Mouse (Mus musculus): Measurements from ENCODE around the gene Syt5.

The Syt5 gene

DNA sequence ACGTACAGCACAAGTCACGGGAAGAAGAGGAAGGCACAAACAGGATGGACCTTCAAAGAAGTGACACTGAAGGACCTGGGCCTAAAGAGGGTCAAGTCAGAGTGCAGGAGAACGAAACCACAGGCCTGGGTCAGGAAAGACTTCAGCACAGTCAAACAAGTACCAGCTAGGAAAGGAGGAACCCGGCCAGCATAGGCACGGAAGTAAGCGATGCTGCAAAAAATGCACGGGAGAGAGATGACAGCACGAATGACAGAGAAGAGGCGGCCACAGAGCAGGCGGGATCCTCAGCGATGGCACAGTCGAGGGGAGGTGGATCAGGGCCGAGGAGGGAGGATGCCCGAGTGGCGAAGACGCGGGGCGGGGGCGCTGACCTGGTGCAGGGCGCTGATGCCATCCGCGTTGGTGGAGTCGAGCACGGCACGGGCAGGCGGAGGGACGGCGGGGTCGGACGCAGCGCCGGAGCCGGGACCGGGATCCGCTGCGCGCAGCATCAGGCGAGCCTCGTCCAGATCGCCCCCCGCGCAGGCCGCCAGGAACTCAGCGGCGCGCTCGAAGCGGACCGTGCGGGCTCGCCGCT is 46.4 kb downstream of the Syt5 start:
- peak; percentile 36 to 46 for DNase-seq (ENCODE audit: low spot score in 2 of 2)

DNA sequence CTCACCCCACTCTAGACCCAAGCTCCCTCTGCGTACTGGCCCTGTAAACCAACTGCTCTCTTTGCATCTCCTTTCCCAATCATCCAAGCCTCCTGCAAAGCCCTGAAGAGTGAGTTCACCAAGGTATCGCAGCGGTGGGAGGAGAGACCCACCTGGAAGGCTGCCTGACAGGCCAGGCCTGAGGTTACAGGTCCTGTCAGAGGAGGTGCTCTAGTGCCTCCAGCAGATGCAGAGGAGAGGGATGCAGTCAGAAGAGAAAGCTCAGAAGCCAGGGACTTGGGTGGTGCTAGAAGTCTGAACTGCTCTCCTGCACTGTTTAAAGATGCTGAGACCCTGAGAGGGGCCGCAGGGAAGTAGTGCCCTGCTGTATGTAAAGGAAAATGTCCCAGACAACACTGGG is 48.3 kb downstream of the Syt5 start:
- DNase-seq (ENCODE audit: low spot score in 2 of 2): no peak

DNA sequence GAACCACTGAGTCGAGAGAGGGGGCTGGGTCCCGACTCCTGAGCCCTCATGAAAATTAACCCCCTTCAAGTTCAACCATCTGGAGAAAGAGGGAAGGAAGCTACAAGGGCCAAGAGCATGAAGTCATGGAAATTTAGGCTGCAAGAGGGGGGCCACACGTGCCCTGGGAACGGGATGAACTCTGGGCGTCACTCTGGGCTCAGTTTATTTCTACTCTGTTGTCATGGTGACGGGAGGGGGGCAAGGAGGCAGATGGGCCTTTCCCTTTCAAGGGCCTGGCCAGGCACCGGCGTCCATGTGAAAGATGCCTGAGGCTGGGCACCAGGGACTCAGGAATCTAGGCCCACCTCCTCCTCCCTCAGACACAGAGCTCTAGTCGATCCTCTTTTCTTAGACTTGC is 49.1 kb downstream of the Syt5 start:
- DNase-seq (ENCODE audit: low spot score in 2 of 2): peak in 1 of 2 experiments; percentile 18

DNA sequence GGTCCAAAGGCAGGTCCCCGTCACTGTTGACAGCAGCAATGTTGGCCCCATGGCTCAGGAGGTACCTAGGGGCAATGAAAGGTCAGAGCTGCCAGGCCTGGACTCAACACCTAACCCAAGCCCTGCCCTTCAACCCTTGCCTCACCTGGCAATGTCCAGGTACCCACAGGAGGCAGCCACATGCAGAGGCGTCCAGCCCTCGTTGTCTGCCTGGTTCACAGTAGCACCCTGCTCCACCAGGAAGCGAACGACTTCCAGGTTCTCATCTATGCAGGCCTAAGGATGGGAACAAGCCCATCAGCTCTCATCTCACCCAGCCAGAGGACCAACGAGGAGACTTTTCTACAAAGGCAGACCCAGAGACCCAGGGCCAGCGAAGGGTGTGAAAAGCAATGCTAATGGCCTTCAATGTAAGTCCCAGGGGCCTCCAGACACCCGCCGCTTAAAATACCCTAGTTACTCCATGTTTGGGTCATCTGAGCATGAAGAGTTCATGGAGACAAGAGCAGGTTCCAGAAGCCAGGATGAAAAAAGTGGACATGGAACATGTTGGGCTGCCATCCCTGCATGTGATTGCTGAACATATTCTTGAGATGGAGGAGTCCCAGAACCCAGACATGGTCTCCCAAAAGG is 50.0 kb downstream of the Syt5 start:
- no peak for DNase-seq (ENCODE audit: low spot score in 2 of 2)

DNA sequence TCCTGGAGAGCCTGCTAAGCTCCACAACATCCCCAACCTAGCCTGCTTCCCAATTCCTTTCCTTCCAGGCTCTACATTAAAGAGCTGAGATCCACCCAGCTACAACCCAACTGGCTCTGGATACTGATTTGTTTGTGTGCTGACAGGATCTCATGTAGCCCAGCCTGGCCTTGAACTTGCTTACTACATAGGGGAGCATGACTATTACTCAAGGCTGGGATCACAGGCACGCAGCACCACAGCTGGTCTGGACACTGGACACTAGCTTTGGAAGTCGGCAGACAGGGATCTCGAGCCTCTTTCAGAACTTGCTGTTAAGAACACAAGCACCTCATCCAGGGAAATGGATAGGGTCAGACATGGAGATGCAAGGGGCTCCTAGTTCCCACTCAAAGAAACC is 50.9 kb downstream of the Syt5 start:
- DNase-seq (ENCODE audit: low spot score in 2 of 2): no peak

DNA sequence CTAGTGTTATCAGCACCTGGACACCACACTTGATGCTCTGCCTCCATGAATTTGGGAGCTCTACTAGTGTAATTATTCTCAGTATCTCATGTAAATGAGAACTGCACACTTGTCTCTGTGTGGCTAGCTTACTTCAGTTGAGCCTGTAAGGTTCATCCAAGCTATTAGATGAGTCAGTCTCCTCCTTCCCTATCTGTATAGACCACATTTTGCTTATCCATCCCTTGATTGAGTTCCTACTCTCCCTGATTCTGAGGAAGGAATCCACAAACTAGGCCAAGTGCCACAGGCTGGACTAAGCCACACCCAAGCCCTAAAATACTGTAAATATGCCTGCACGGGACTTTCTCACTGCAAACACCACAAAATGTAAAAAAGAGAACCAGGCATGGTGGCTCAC is 53.4 kb downstream of the Syt5 start:
- no peak for DNase-seq (ENCODE audit: low spot score in 2 of 2)

DNA sequence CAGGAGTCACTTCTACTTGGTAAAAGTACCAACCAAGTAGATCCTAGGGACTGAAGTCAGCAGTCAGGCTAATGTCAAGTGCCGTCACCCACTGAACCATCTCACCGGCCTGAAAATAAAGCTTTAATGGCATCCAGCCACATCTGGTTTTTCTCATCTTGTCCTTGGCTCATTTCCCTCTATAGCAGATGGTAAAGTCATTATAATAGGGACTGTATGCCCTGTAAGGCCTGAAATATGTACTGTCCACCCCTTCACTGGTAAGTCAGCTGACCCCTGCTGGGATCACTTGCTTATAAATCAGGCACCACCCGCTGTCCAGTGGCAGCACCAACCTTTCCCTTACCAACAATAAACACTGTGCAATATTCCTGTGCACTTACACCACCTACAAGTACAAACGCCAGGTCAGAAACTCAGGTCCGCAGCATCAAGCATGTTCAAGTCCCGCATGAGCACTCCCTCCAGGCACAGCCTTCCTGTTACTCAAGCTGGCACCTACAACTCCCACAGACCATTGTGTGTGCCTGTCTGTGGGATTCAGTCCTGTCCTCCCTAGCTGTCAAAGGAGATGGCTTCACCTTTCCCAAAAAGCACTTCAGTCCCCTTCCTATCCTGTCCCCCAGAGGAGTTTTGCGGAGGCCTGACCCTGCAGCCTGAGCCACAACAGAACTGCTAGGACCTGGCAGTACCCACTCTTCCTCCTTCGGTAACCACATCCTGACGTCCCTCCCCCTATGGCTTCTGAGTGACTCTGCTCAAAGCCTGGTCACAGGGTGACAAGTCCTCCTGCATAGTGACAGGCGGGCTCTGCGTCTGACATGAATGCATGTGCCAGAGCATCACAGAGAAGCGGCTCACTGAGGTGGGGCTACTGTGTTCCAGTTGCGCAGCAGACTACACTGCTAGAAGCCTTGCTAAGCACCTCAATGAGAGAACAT is 54.8 kb downstream of the Syt5 start:
- DNase-seq (ENCODE audit: low spot score in 2 of 2): peak; percentile 43 to 50

DNA sequence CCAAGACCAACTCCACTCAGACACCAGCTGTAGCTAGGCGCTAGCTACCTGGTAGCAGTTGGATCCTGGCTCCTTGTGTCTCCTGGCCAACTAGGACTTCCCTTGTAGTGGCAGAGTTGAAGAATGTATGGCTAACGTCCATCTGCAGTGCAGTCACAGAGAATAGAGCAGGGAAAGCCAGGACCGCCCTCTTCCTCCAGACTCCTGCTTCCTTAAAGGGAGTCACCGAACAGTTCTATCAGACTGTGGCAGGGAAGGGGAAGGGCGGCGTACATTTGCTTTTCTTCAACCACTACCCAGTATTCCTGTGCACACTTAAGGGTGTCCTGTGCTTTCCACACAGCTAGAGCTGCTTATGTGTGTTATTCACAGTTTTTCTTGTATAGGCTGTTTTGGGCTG is 56.0 kb downstream of the Syt5 start:
- no peak for DNase-seq (ENCODE audit: low spot score in 2 of 2)

Measured in spleen, postnatal 36 days (tissue).